Mouse (Mus musculus): ENCODE results near the gene Anapc11. TPM values are rescaled to one million over a fixed set of nuclear protein-coding genes. Genes with fewer than 3 reads are reported as not detected.

Gene Anapc11
- polyA plus RNA-seq, 2 experiments = 190 to 248 TPM

- Histone ChIP-seq H3K4me3 (replicated peaks; ENCODE audit: low read length) (peak overlapping the region; percentile 99), H3K27me3 (ENCODE audit: control insufficient read depth, insufficient read depth, low read length) (no peaks in the 10 kb centered on the region), H3K9ac (ENCODE audit: low read depth, low read length, severe bottlenecking) (peak overlapping the region; percentile 99), H3K27ac (replicated peaks; ENCODE audit: low read depth, low read length) (peak overlapping the region; percentile 81; the same call in 1 of the 2 replicates), H3K36me3 (ENCODE audit: control insufficient read depth, insufficient read depth, low read length) (peaks cover 60% of the 10 kb centered on the region), H3K9me3 (ENCODE audit: control insufficient read depth, low read length) (no peaks in the 10 kb centered on the region), H3K4me2 (replicated peaks; ENCODE audit: low read depth, low read length, severe bottlenecking) (peak overlapping the region; percentile 96), H3K4me1 (ENCODE audit: control insufficient read depth, insufficient read depth, low read length) (peaks cover 13% of the 10 kb centered on the region)
- WGBS = 46% methylated on average over 17 of the region's 17 CpGs
- ATAC-seq (ENCODE audit: low FRiP score, low read depth) = no peak
- no peak for TF ChIP-seq POLR2A (IDR thresholded peaks at IDR 0.05; ENCODE audit: borderline replicate concordance, extremely low read depth, insufficient read depth, insufficient read length)
- DNase-seq (ENCODE audit: low spot score) = no peak
Observed at GRCm38 (mm10) chr11:120598990-120599549, 849 bp downstream of the Anapc11 start.

GRCm38 (mm10) chr11:120600716-120601115 lies 2.5 kb downstream of the Anapc11 start:
- no peaks in the 10 kb centered on the region for H3K27me3 ChIP-seq (ENCODE audit: control insufficient read depth, insufficient read depth, low read length)
- DNase-seq (ENCODE audit: low spot score) = no peak
- TF ChIP-seq POLR2A (IDR thresholded peaks at IDR 0.05; ENCODE audit: borderline replicate concordance, extremely low read depth, insufficient read depth, insufficient read length) = no peak
- H3K4me3 ChIP-seq (replicated peaks; ENCODE audit: low read length) = no peak overlapping the region
- H3K27ac ChIP-seq (replicated peaks; ENCODE audit: low read depth, low read length) = no peak overlapping the region
- 96% methylated on average over 3 of the region's 3 CpGs for WGBS
- H3K4me1 ChIP-seq (ENCODE audit: control insufficient read depth, insufficient read depth, low read length) = peaks cover 13% of the 10 kb centered on the region
- H3K9ac ChIP-seq (ENCODE audit: low read depth, low read length, severe bottlenecking) = no peak overlapping the region
- peaks cover 62% of the 10 kb centered on the region for H3K36me3 ChIP-seq (ENCODE audit: control insufficient read depth, insufficient read depth, low read length)
- H3K9me3 ChIP-seq (ENCODE audit: control insufficient read depth, low read length) = no peaks in the 10 kb centered on the region
- H3K4me2 ChIP-seq (replicated peaks; ENCODE audit: low read depth, low read length, severe bottlenecking) = no peak overlapping the region
- no peak for ATAC-seq (ENCODE audit: low FRiP score, low read depth)

GRCm38 (mm10) chr11:120603545-120603944 lies 5.3 kb downstream of the Anapc11 start:
- peaks cover 62% of the 10 kb centered on the region for H3K36me3 ChIP-seq (ENCODE audit: control insufficient read depth, insufficient read depth, low read length)
- no peak overlapping the region for H3K9ac ChIP-seq (ENCODE audit: low read depth, low read length, severe bottlenecking)
- H3K4me2 ChIP-seq (replicated peaks; ENCODE audit: low read depth, low read length, severe bottlenecking) = no peak overlapping the region
- no peak overlapping the region for H3K27ac ChIP-seq (replicated peaks; ENCODE audit: low read depth, low read length)
- no peak overlapping the region for H3K4me3 ChIP-seq (replicated peaks; ENCODE audit: low read length)
- ATAC-seq (ENCODE audit: low FRiP score, low read depth) = no peak
- peaks cover 12% of the 10 kb centered on the region for H3K4me1 ChIP-seq (ENCODE audit: control insufficient read depth, insufficient read depth, low read length)
- peaks cover under 1% of the 10 kb centered on the region; the same call in 1 of the 2 replicates for H3K27me3 ChIP-seq (ENCODE audit: control insufficient read depth, insufficient read depth, low read length)
- no peaks in the 10 kb centered on the region for H3K9me3 ChIP-seq (ENCODE audit: control insufficient read depth, low read length)
- 80% methylated on average over 2 of the region's 2 CpGs for WGBS
- DNase-seq (ENCODE audit: low spot score) = no peak
- TF ChIP-seq POLR2A (IDR thresholded peaks at IDR 0.05; ENCODE audit: borderline replicate concordance, extremely low read depth, insufficient read depth, insufficient read length) = no peak

GRCm38 (mm10) chr11:120605667-120606066 lies 7.4 kb downstream of the Anapc11 start:
- H3K9ac ChIP-seq (ENCODE audit: low read depth, low read length, severe bottlenecking) = no peak overlapping the region
- ATAC-seq (ENCODE audit: low FRiP score, low read depth) = no peak
- 89% methylated on average over 7 of the region's 7 CpGs for WGBS
- H3K27me3 ChIP-seq (ENCODE audit: control insufficient read depth, insufficient read depth, low read length) = peaks cover 6% of the 10 kb centered on the region
- peaks cover 9% of the 10 kb centered on the region; the same call in 1 of the 2 replicates for H3K4me1 ChIP-seq (ENCODE audit: control insufficient read depth, insufficient read depth, low read length)
- no peak overlapping the region for H3K27ac ChIP-seq (replicated peaks; ENCODE audit: low read depth, low read length)
- H3K4me2 ChIP-seq (replicated peaks; ENCODE audit: low read depth, low read length, severe bottlenecking) = no peak overlapping the region
- no peak for TF ChIP-seq POLR2A (IDR thresholded peaks at IDR 0.05; ENCODE audit: borderline replicate concordance, extremely low read depth, insufficient read depth, insufficient read length)
- DNase-seq (ENCODE audit: low spot score) = no peak
- H3K9me3 ChIP-seq (ENCODE audit: control insufficient read depth, low read length) = no peaks in the 10 kb centered on the region
- H3K4me3 ChIP-seq (replicated peaks; ENCODE audit: low read length) = no peak overlapping the region
- H3K36me3 ChIP-seq (ENCODE audit: control insufficient read depth, insufficient read depth, low read length) = peaks cover 65% of the 10 kb centered on the region

GRCm38 (mm10) chr11:120606764-120607163 lies 8.5 kb downstream of the Anapc11 start:
- TF ChIP-seq POLR2A (IDR thresholded peaks at IDR 0.05; ENCODE audit: borderline replicate concordance, extremely low read depth, insufficient read depth, insufficient read length) = no peak
- no peak overlapping the region for H3K9ac ChIP-seq (ENCODE audit: low read depth, low read length, severe bottlenecking)
- peaks cover 9% of the 10 kb centered on the region; the same call in 1 of the 2 replicates for H3K4me1 ChIP-seq (ENCODE audit: control insufficient read depth, insufficient read depth, low read length)
- DNase-seq (ENCODE audit: low spot score) (no peak), ATAC-seq (ENCODE audit: low FRiP score, low read depth) (no peak)
- 83% methylated on average over 4 of the region's 4 CpGs for WGBS
- H3K36me3 ChIP-seq (ENCODE audit: control insufficient read depth, insufficient read depth, low read length) = peaks cover 68% of the 10 kb centered on the region
- H3K4me3 ChIP-seq (replicated peaks; ENCODE audit: low read length) = no peak overlapping the region
- no peak overlapping the region for H3K4me2 ChIP-seq (replicated peaks; ENCODE audit: low read depth, low read length, severe bottlenecking)
- H3K27ac ChIP-seq (replicated peaks; ENCODE audit: low read depth, low read length) = no peak overlapping the region
- no peaks in the 10 kb centered on the region for H3K9me3 ChIP-seq (ENCODE audit: control insufficient read depth, low read length)
- peaks cover 6% of the 10 kb centered on the region for H3K27me3 ChIP-seq (ENCODE audit: control insufficient read depth, insufficient read depth, low read length)
